Mouse (Mus musculus): Measurements from ENCODE around the gene Mllt10. TPM values are rescaled to one million over a fixed set of nuclear protein-coding genes. Genes with fewer than 3 reads are reported as not detected.

Mllt10 gene
- total and polyA plus RNA-seq, 2 experiments from 2014 or later = 28.9 to 96.5 TPM

DNA sequence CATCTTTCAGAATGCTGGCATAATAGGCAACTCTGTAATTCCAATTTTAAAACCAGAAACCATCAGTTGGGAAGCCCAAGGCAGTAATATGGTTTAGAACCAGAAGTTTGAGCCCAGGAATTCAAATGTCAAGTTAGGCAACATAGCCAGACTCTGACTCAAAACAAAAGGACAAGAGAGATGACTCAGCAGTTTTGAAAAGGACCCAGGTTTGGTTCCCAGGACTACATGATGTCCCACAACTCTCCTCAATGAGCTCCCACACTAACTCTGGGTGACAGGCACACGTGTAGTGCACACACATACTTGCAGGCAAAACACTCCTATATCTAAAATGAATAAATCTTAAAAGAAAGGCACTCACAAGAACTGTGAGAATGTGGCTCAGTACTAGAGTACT, 35.9 kb upstream of the Mllt10 start:
- DNase-seq (ENCODE audit: low spot score) (no peak), ATAC-seq (ENCODE audit: low FRiP score) (no peak)
- no peak overlapping the region for H3K9ac ChIP-seq (replicated peaks; ENCODE audit: low read length, poor library complexity, severe bottlenecking)
- no peak for TF ChIP-seq CTCF (IDR thresholded peaks at IDR 0.05)
- 85% methylated on average over 1 of the region's 1 CpGs for WGBS
- no peaks in the 10 kb centered on the region for H3K27me3 ChIP-seq (ENCODE audit: insufficient read depth, low read length)
- no peaks in the 10 kb centered on the region for H3K9me3 ChIP-seq (ENCODE audit: low read length)
- H3K27ac ChIP-seq (ENCODE audit: low read depth, low read length) = no peak overlapping the region
- no peak overlapping the region for H3K4me2 ChIP-seq (ENCODE audit: low read depth, low read length, poor library complexity, severe bottlenecking)
- no peak overlapping the region for H3K4me3 ChIP-seq (ENCODE audit: low read depth, low read length)
- no peaks in the 10 kb centered on the region for H3K36me3 ChIP-seq (ENCODE audit: insufficient read depth, low read length)
- no peaks in the 10 kb centered on the region for H3K4me1 ChIP-seq (ENCODE audit: insufficient read depth, low read length)

- H3K36me3 ChIP-seq (ENCODE audit: insufficient read depth, low read length) = no peaks in the 10 kb centered on the region
- no peak overlapping the region for H3K9ac ChIP-seq (replicated peaks; ENCODE audit: low read length, poor library complexity, severe bottlenecking)
- no peak for DNase-seq (ENCODE audit: low spot score)
- H3K27me3 ChIP-seq (ENCODE audit: insufficient read depth, low read length) = peaks cover 4% of the 10 kb centered on the region; the same call in 1 of the 2 replicates
- no peak for ATAC-seq (ENCODE audit: low FRiP score)
- TF ChIP-seq CTCF (IDR thresholded peaks at IDR 0.05) = no peak
- no peaks in the 10 kb centered on the region for H3K9me3 ChIP-seq (ENCODE audit: low read length)
- no peak overlapping the region for H3K27ac ChIP-seq (ENCODE audit: low read depth, low read length)
- WGBS = 68% methylated on average over 1 of the region's 1 CpGs
- H3K4me2 ChIP-seq (ENCODE audit: low read depth, low read length, poor library complexity, severe bottlenecking) = no peak overlapping the region
- H3K4me1 ChIP-seq (ENCODE audit: insufficient read depth, low read length) = peaks cover 9% of the 10 kb centered on the region; the same call in 1 of the 2 replicates
- no peak overlapping the region for H3K4me3 ChIP-seq (ENCODE audit: low read depth, low read length)
Observed at GRCm38 (mm10) chr2:18022886-18023285, 32.2 kb upstream of the Mllt10 start.

DNA sequence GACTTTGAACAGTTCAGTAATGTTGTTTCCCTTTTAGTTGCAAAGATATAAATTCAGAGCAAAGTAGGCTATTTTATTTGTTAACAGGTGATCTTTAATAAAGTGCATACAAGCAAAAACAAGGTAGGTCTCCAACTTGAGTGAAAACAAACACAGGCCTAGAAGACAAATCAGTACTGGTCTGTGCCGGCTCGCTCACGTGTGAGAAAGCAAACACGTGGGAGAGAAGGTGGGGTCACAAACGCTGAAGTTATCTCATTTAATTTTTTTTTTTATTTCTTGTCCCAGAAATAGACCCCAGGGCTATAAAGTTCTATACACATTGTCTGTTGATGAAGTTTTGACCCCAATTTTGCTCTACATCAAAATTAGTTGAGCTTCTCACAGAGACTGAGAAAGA, 29.9 kb upstream of the Mllt10 start:
- 51% methylated on average over 5 of the region's 5 CpGs for WGBS

DNA sequence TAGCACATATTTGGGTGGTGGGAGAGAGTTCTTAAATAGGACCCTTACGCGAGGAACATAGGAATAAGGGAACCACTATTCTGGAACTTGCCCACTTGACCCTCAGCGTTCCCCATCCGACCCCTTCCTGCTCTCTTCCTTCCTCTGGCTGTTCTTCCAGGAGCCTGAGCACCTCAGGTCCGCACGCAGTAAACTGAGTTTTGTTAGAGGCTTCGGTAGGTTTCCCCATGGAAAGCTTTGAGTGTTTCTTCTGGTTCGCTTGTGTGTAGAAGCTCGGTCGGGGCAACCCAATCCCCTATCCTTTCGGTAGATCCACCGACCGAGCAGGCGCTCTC, 29.3 kb upstream of the Mllt10 start:
- 2% methylated on average over 14 of the region's 14 CpGs for WGBS
- no peak for DNase-seq (ENCODE audit: low spot score)
- no peaks in the 10 kb centered on the region for H3K36me3 ChIP-seq (ENCODE audit: insufficient read depth, low read length)

More for the DNA sequence above, 29.9 kb upstream of the Mllt10 start:
- Histone ChIP-seq H3K4me2 (ENCODE audit: low read depth, low read length, poor library complexity, severe bottlenecking) (no peak overlapping the region), H3K4me3 (ENCODE audit: low read depth, low read length) (no peak overlapping the region), H3K9ac (replicated peaks; ENCODE audit: low read length, poor library complexity, severe bottlenecking) (no peak overlapping the region), H3K9me3 (ENCODE audit: low read length) (no peaks in the 10 kb centered on the region), H3K27me3 (ENCODE audit: insufficient read depth, low read length) (peaks cover 4% of the 10 kb centered on the region; the same call in 1 of the 2 replicates), H3K36me3 (ENCODE audit: insufficient read depth, low read length) (no peaks in the 10 kb centered on the region), H3K4me1 (ENCODE audit: insufficient read depth, low read length) (peaks cover 9% of the 10 kb centered on the region; the same call in 1 of the 2 replicates), H3K27ac (ENCODE audit: low read depth, low read length) (no peak overlapping the region)
- ATAC-seq (ENCODE audit: low FRiP score) = no peak
- no peak for TF ChIP-seq CTCF (IDR thresholded peaks at IDR 0.05)
- no peak for DNase-seq (ENCODE audit: low spot score)

DNA sequence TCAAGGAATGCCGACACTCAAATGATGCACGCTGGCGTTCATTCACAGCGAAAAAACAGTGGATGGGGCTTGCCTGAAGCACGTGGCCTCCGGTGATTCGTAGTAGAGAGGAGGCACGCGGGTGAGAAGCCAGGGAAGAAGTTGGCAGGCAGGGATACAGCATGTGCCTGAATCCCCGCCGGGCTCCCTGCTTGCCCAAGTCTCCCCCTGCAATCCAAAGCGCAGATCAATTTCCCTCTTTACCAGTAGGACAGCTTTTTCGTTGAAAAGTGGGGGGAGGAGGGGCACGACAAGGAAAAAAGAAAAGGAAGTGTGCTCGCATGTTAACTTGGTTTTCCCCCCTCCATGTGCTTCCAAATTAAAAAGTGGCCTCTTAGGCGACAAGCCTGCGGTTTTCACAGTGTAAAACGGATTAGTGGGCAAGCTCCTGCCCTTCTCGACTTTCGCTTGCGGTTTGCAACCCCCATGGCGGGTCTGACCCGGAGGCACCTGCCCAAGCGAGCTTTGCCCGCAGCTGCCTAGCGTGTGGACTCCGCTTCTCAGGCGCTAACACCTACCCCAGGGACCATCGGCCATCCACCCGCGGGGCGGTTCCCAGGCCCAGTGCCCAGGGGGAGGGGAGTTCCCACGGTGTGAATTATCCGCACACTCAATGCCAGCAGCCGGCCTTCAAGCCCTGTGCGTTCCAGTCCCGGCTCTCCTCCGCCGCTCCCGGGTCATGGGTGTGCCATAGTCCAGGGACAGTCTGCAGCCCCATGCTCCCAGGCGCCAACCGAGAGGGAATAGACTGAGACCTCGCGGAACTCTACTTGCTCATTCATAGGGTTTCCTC, 28.7 kb upstream of the Mllt10 start:
- Histone ChIP-seq H3K4me1 (ENCODE audit: insufficient read depth, low read length) (peaks cover 10% of the 10 kb centered on the region; the same call in 1 of the 2 replicates), H3K36me3 (ENCODE audit: insufficient read depth, low read length) (no peaks in the 10 kb centered on the region), H3K4me2 (ENCODE audit: low read depth, low read length, poor library complexity, severe bottlenecking) (peak overlapping the region; percentile 88), H3K9me3 (ENCODE audit: low read length) (no peaks in the 10 kb centered on the region), H3K9ac (replicated peaks; ENCODE audit: low read length, poor library complexity, severe bottlenecking) (peak overlapping the region; percentile 50), H3K27me3 (ENCODE audit: insufficient read depth, low read length) (peaks cover 4% of the 10 kb centered on the region; the same call in 1 of the 2 replicates), H3K4me3 (ENCODE audit: low read depth, low read length) (peak overlapping the region; percentile 65), H3K27ac (ENCODE audit: low read depth, low read length) (no peak overlapping the region)
- DNase-seq (ENCODE audit: low spot score) (peak; percentile 68), ATAC-seq (ENCODE audit: low FRiP score) (no peak)
- WGBS = under 1% methylated on average over 44 of the region's 44 CpGs
- TF ChIP-seq CTCF (IDR thresholded peaks at IDR 0.05) = no peak; the same call in none of the 2 replicates

More for the DNA sequence above, 29.3 kb upstream of the Mllt10 start:
- peaks cover 9% of the 10 kb centered on the region; the same call in 1 of the 2 replicates for H3K4me1 ChIP-seq (ENCODE audit: insufficient read depth, low read length)
- H3K27ac ChIP-seq (ENCODE audit: low read depth, low read length) = no peak overlapping the region
- ATAC-seq (ENCODE audit: low FRiP score) = no peak
- peak overlapping the region; percentile 65 for H3K4me3 ChIP-seq (ENCODE audit: low read depth, low read length)
- H3K4me2 ChIP-seq (ENCODE audit: low read depth, low read length, poor library complexity, severe bottlenecking) = peak overlapping the region; percentile 88
- TF ChIP-seq CTCF (IDR thresholded peaks at IDR 0.05) = no peak
- no peak overlapping the region; the same call in 1 of the 2 replicates for H3K9ac ChIP-seq (replicated peaks; ENCODE audit: low read length, poor library complexity, severe bottlenecking)
- H3K9me3 ChIP-seq (ENCODE audit: low read length) = no peaks in the 10 kb centered on the region
- H3K27me3 ChIP-seq (ENCODE audit: insufficient read depth, low read length) = peaks cover 4% of the 10 kb centered on the region; the same call in 1 of the 2 replicates
